Mouse (Mus musculus): ENCODE results near the gene Jhy. TPM values are rescaled to one million over a fixed set of nuclear protein-coding genes. Genes with fewer than 3 reads are reported as not detected.

Jhy gene
- polyA plus RNA-seq, 1 experiment from 2014 or later = not detected

DNA sequence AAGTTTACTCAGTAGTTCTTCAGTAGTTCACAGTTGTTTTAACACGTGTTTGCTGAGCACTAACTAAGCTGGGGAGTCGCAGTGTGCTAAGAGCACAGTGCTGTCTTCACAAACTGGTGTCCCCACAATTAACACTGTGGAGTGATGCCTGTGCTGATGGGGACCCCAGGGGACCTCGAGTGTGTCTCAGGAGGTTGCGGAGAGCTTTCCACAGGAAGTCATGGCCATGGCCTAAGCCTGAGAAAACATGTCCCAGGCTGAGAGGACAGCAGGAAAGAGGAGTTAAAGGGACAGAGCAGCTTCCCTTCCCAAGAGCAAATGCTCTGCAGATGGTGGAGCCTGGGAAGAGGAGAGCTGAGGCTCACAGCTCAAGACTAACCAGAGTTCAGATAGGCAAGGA lies 16.8 kb downstream of the Jhy start:
- Histone ChIP-seq H3K36me3 (ENCODE audit: control insufficient read depth, insufficient read depth, low read length) (no peaks in the 10 kb centered on the region), H3K4me1 (replicated peaks; ENCODE audit: control insufficient read depth, insufficient read depth, low read length) (no peaks in the 10 kb centered on the region), H3K9me3 (ENCODE audit: control insufficient read depth, low read length) (no peaks in the 10 kb centered on the region), H3K4me3 (ENCODE audit: low read depth, low read length) (no peak overlapping the region), H3K27me3 (replicated peaks; ENCODE audit: control insufficient read depth, insufficient read depth, low read length) (no peaks in the 10 kb centered on the region), H3K27ac (ENCODE audit: low read depth, low read length) (no peak overlapping the region), H3K4me2 (no peak overlapping the region), H3K9ac (ENCODE audit: low read depth, low read length) (no peak overlapping the region)
- DNase-seq (ENCODE audit: low spot score) = no peak
- no peak for ATAC-seq (replicated peaks; ENCODE audit: low FRiP score)
- 47% methylated on average over 4 of the region's 4 CpGs for WGBS

DNA sequence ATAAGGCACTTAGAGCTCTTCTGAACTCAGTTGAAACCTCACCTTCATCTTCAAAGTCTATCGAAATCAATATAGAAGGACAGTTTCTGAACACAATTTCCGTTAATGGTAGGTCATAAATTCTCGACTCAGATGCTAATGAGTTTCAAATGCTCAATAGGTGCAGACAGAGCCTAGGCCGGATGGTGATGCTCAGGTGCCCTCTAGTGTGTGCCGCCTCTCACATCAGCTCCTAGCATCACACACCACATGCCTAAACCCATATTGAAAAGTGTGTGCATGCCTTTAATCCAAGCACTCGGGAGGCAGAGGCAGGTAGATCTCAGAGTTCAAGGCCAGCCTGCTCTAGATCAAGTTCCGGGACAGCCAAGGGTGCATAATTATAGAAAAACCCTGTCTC lies 26.5 kb downstream of the Jhy start:
- 66% methylated on average over 7 of the region's 7 CpGs for WGBS

DNA sequence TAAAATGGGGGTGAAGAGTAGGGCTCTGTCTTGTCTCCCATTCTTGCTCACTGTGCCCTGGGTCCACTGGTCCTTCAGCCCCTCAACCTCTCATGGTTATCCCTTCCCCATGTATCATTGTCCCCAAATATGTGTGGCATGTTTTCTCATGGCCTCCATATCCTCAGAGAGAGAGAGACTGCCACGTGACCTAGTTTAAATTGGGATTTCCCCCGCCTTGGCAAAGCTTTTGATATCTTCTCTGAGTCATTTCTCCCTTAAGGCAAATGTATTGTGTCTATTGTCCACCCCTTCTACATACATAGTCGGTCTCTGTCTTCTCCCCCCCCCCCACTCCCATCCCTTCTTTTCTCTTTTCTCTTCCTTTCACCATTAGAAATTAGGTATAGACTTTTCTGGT lies 30.6 kb downstream of the Jhy start:
- no peak overlapping the region for H3K27ac ChIP-seq (ENCODE audit: low read depth, low read length)
- H3K36me3 ChIP-seq (ENCODE audit: control insufficient read depth, insufficient read depth, low read length) = no peaks in the 10 kb centered on the region
- no peaks in the 10 kb centered on the region for H3K27me3 ChIP-seq (replicated peaks; ENCODE audit: control insufficient read depth, insufficient read depth, low read length)
- no peaks in the 10 kb centered on the region for H3K4me1 ChIP-seq (replicated peaks; ENCODE audit: control insufficient read depth, insufficient read depth, low read length)
- ATAC-seq (replicated peaks; ENCODE audit: low FRiP score) (no peak), DNase-seq (ENCODE audit: low spot score) (no peak)
- H3K9ac ChIP-seq (ENCODE audit: low read depth, low read length) = no peak overlapping the region
- H3K4me2 ChIP-seq = no peak overlapping the region
- H3K4me3 ChIP-seq (ENCODE audit: low read depth, low read length) = no peak overlapping the region
- no peaks in the 10 kb centered on the region for H3K9me3 ChIP-seq (ENCODE audit: control insufficient read depth, low read length)
- 69% methylated on average over 3 of the region's 3 CpGs for WGBS

More for the DNA sequence above, 26.5 kb downstream of the Jhy start:
- Histone ChIP-seq H3K9me3 (ENCODE audit: control insufficient read depth, low read length) (no peaks in the 10 kb centered on the region), H3K4me3 (ENCODE audit: low read depth, low read length) (no peak overlapping the region), H3K4me1 (replicated peaks; ENCODE audit: control insufficient read depth, insufficient read depth, low read length) (no peaks in the 10 kb centered on the region), H3K4me2 (no peak overlapping the region), H3K36me3 (ENCODE audit: control insufficient read depth, insufficient read depth, low read length) (no peaks in the 10 kb centered on the region), H3K27ac (ENCODE audit: low read depth, low read length) (no peak overlapping the region), H3K9ac (ENCODE audit: low read depth, low read length) (no peak overlapping the region), H3K27me3 (replicated peaks; ENCODE audit: control insufficient read depth, insufficient read depth, low read length) (no peaks in the 10 kb centered on the region)
- ATAC-seq (replicated peaks; ENCODE audit: low FRiP score) (no peak), DNase-seq (ENCODE audit: low spot score) (no peak)

- Histone ChIP-seq H3K4me1 (replicated peaks; ENCODE audit: control insufficient read depth, insufficient read depth, low read length) (no peaks in the 10 kb centered on the region), H3K4me2 (no peak overlapping the region), H3K9me3 (ENCODE audit: control insufficient read depth, low read length) (no peaks in the 10 kb centered on the region), H3K27me3 (replicated peaks; ENCODE audit: control insufficient read depth, insufficient read depth, low read length) (no peaks in the 10 kb centered on the region), H3K9ac (ENCODE audit: low read depth, low read length) (no peak overlapping the region), H3K36me3 (ENCODE audit: control insufficient read depth, insufficient read depth, low read length) (no peaks in the 10 kb centered on the region), H3K27ac (ENCODE audit: low read depth, low read length) (no peak overlapping the region), H3K4me3 (ENCODE audit: low read depth, low read length) (no peak overlapping the region)
- DNase-seq (ENCODE audit: low spot score) (no peak), ATAC-seq (replicated peaks; ENCODE audit: low FRiP score) (no peak)
- WGBS = 82% methylated on average over 17 of the region's 17 CpGs
Measured at GRCm38 (mm10) chr9:40927351-40927980, 36.5 kb downstream of the Jhy start.

- no peak for DNase-seq (ENCODE audit: low spot score)
- no peak overlapping the region for H3K27ac ChIP-seq (ENCODE audit: low read depth, low read length)
- no peaks in the 10 kb centered on the region for H3K9me3 ChIP-seq (ENCODE audit: control insufficient read depth, low read length)
- no peak for ATAC-seq (replicated peaks; ENCODE audit: low FRiP score)
- H3K9ac ChIP-seq (ENCODE audit: low read depth, low read length) = no peak overlapping the region
- H3K4me1 ChIP-seq (replicated peaks; ENCODE audit: control insufficient read depth, insufficient read depth, low read length) = no peaks in the 10 kb centered on the region
- H3K36me3 ChIP-seq (ENCODE audit: control insufficient read depth, insufficient read depth, low read length) = no peaks in the 10 kb centered on the region
- H3K4me2 ChIP-seq = no peak overlapping the region
- 67% methylated on average over 12 of the region's 12 CpGs for WGBS
- no peak overlapping the region for H3K4me3 ChIP-seq (ENCODE audit: low read depth, low read length)
- H3K27me3 ChIP-seq (replicated peaks; ENCODE audit: control insufficient read depth, insufficient read depth, low read length) = no peaks in the 10 kb centered on the region
Measured at GRCm38 (mm10) chr9:40917871-40918613, 45.9 kb downstream of the Jhy start.

DNA sequence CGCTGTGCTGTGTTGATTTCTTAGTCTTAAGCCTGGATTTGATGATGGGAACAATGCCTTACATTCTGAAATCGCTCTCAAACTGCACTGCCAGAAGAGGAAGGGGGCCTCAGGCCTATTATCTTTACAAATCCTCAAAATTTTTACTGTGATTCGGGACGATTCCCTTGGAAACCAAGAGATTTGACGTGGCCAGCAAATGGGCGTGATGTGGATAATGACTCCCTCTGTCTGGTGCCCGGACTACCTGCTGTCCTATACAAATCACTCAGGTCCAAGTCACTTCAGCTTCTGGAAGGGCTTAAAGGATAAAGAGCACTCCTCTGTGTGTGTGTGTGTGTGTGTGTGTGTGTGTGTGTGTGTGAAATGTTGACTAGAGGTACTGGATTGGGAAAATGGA lies 55.0 kb downstream of the Jhy start:
- Histone ChIP-seq H3K27me3 (replicated peaks; ENCODE audit: control insufficient read depth, insufficient read depth, low read length) (no peaks in the 10 kb centered on the region), H3K9me3 (ENCODE audit: control insufficient read depth, low read length) (no peaks in the 10 kb centered on the region), H3K4me1 (replicated peaks; ENCODE audit: control insufficient read depth, insufficient read depth, low read length) (no peaks in the 10 kb centered on the region), H3K4me3 (ENCODE audit: low read depth, low read length) (no peak overlapping the region), H3K9ac (ENCODE audit: low read depth, low read length) (no peak overlapping the region), H3K27ac (ENCODE audit: low read depth, low read length) (no peak overlapping the region), H3K4me2 (no peak overlapping the region), H3K36me3 (ENCODE audit: control insufficient read depth, insufficient read depth, low read length) (no peaks in the 10 kb centered on the region)
- ATAC-seq (replicated peaks; ENCODE audit: low FRiP score) (no peak), DNase-seq (ENCODE audit: low spot score) (no peak)
- WGBS = 78% methylated on average over 7 of the region's 7 CpGs

DNA sequence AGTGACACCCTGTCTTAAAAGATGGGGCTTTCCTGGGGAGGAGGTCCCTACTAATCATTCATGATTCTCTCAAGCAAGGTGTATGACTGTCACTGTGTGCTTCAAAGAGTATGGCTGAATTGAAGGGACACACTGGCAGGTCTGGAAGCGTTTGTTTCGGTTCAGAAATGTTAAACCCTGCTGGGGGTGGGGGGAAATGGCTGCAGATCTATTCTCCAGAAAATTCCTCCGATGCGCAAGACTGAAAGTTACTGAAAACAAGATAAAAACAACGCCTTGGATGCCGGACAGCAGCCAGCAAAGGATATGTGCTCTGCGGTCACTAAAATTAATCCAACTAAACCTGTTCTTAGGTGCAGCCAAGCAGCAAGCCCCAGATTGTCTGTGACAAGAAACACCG lies 55.5 kb downstream of the Jhy start:
- WGBS = 86% methylated on average over 8 of the region's 8 CpGs
- Histone ChIP-seq H3K9ac (ENCODE audit: low read depth, low read length) (no peak overlapping the region), H3K4me3 (ENCODE audit: low read depth, low read length) (no peak overlapping the region), H3K27ac (ENCODE audit: low read depth, low read length) (no peak overlapping the region), H3K4me2 (no peak overlapping the region), H3K4me1 (replicated peaks; ENCODE audit: control insufficient read depth, insufficient read depth, low read length) (no peaks in the 10 kb centered on the region), H3K9me3 (ENCODE audit: control insufficient read depth, low read length) (no peaks in the 10 kb centered on the region), H3K36me3 (ENCODE audit: control insufficient read depth, insufficient read depth, low read length) (no peaks in the 10 kb centered on the region), H3K27me3 (replicated peaks; ENCODE audit: control insufficient read depth, insufficient read depth, low read length) (no peaks in the 10 kb centered on the region)
- ATAC-seq (replicated peaks; ENCODE audit: low FRiP score) (no peak), DNase-seq (ENCODE audit: low spot score) (no peak)

DNA sequence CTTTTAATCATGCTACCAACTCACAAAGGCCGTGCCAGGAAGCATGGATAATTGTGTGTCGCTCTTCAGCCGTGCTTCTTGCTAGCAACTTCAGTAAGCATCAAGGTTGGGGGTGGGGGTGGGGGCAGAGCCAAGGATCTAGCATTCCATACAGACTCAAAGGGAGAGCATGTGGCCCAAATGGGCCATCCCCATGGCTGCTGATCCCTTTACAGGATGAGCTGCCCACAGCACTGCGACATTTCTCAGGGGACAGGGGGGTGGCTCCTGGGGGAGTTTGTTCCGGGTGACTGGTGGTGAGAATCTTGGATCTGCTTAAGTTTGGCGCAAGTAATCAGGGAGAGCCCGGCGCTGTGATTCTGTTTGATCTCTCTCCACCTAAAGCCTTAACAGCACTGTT lies 56.5 kb downstream of the Jhy start:
- ATAC-seq (replicated peaks; ENCODE audit: low FRiP score) (no peak), DNase-seq (ENCODE audit: low spot score) (no peak)
- no peaks in the 10 kb centered on the region for H3K4me1 ChIP-seq (replicated peaks; ENCODE audit: control insufficient read depth, insufficient read depth, low read length)
- no peak overlapping the region for H3K4me3 ChIP-seq (ENCODE audit: low read depth, low read length)
- no peak overlapping the region for H3K4me2 ChIP-seq
- 47% methylated on average over 8 of the region's 8 CpGs for WGBS
- no peak overlapping the region for H3K9ac ChIP-seq (ENCODE audit: low read depth, low read length)
- no peaks in the 10 kb centered on the region for H3K9me3 ChIP-seq (ENCODE audit: control insufficient read depth, low read length)
- H3K27ac ChIP-seq (ENCODE audit: low read depth, low read length) = no peak overlapping the region
- H3K27me3 ChIP-seq (replicated peaks; ENCODE audit: control insufficient read depth, insufficient read depth, low read length) = no peaks in the 10 kb centered on the region
- H3K36me3 ChIP-seq (ENCODE audit: control insufficient read depth, insufficient read depth, low read length) = no peaks in the 10 kb centered on the region

GRCm38 (mm10) chr9:40892456-40892855 lies 71.5 kb downstream of the Jhy start:
- Histone ChIP-seq H3K9ac (ENCODE audit: low read depth, low read length) (no peak overlapping the region), H3K4me1 (replicated peaks; ENCODE audit: control insufficient read depth, insufficient read depth, low read length) (no peaks in the 10 kb centered on the region), H3K27me3 (replicated peaks; ENCODE audit: control insufficient read depth, insufficient read depth, low read length) (0 out of 2 replicates have a peak, but pooled peaks cover 2% of the 10 kb centered on the region), H3K4me3 (ENCODE audit: low read depth, low read length) (no peak overlapping the region), H3K9me3 (ENCODE audit: control insufficient read depth, low read length) (no peaks in the 10 kb centered on the region), H3K36me3 (ENCODE audit: control insufficient read depth, insufficient read depth, low read length) (no peaks in the 10 kb centered on the region), H3K27ac (ENCODE audit: low read depth, low read length) (no peak overlapping the region), H3K4me2 (no peak overlapping the region)
- DNase-seq (ENCODE audit: low spot score) (no peak), ATAC-seq (replicated peaks; ENCODE audit: low FRiP score) (no peak)
- WGBS = 80% methylated on average over 6 of the region's 6 CpGs

Measured in liver, embryonic 11.5 days (tissue).